In genomic region chr8:34398914-34399813, GRCm38 (mm10) we compare ENCODE assay signal across 9 mouse cellular contexts.
DNase-seq lines count a peak whose midpoint lies in the region; ATAC-seq lines count a peak whose summit lies in the region.
"Had no signal": no experiment of that assay in that cellular context is flagged by ENCODE, and none has a peak within 500 bp of the region (broad histone marks: within the 10 kb centered on the region; RNA-seq: fewer than 3 reads in every experiment).

No protein-coding gene starts in this region.

- no peaks in the 10 kb centered on the region for H3K27me3 ChIP-seq in midbrain, embryonic 10.5 days (ENCODE audit: low read depth, poor library complexity, severe bottlenecking)
- no peaks in the 10 kb centered on the region for H3K27me3 ChIP-seq in midbrain, embryonic 11.5 days (ENCODE audit: control insufficient read depth, insufficient read depth, low read length)
- no peaks in the 10 kb centered on the region for H3K27me3 ChIP-seq in forebrain, embryonic 15.5 days
- peaks cover 17% of the 10 kb centered on the region; the same call in 1 of the 2 replicates for H3K27me3 ChIP-seq in limb, embryonic 13.5 days

- no peak overlapping the region for H3K9ac ChIP-seq in midbrain, embryonic 11.5 days (ENCODE audit: low read length)
- no peak overlapping the region for H3K9ac ChIP-seq in forebrain, embryonic 15.5 days (replicated peaks)
- H3K9ac ChIP-seq in limb, embryonic 13.5 days, result no peak overlapping the region

- no peak for ATAC-seq in midbrain, embryonic 11.5 days (ENCODE audit: low FRiP score)
- ATAC-seq in forebrain, embryonic 15.5 days (replicated peaks), result peak; percentile 14; the same call in 1 of the 2 replicates
- ATAC-seq in limb, embryonic 13.5 days (ENCODE audit: low FRiP score, low read depth), result 0 out of 2 replicates have a peak, but pooled peaks have one; percentile 55

- H3K27ac ChIP-seq in midbrain, embryonic 10.5 days (replicated peaks), result 0 out of 2 replicates have a peak overlapping the region, but pooled peaks have one; percentile 9
- no peak overlapping the region for H3K27ac ChIP-seq in midbrain, embryonic 11.5 days (ENCODE audit: low read depth, low read length)
- H3K27ac ChIP-seq in forebrain, embryonic 15.5 days (replicated peaks), result peak overlapping the region; percentile 84
- H3K27ac ChIP-seq in limb, embryonic 13.5 days, result peak overlapping the region; percentile 2; the same call in 1 of the 2 replicates

- peak; percentile 14 for DNase-seq in midbrain, embryonic 10.5 days (ENCODE audit: low spot score)
- DNase-seq in midbrain, embryonic 11.5 days (ENCODE audit: low spot score, missing footprints), result no peak
- DNase-seq in urinary bladder, postnatal 10 days (ENCODE audit: low spot score), result no peak
- DNase-seq in layer of hippocampus, postnatal 36 days, result no peak
- DNase-seq in adrenal gland, postnatal 4 days (ENCODE audit: low spot score in 2 of 2), result no peak
- DNase-seq: gastrocnemius, postnatal 14 days; right cerebral cortex, postnatal 4 days had no signal

- H3K9me3 ChIP-seq in midbrain, embryonic 10.5 days (replicated peaks), result no peaks in the 10 kb centered on the region
- H3K9me3 ChIP-seq in midbrain, embryonic 11.5 days (ENCODE audit: control insufficient read depth, low read length), result no peaks in the 10 kb centered on the region
- no peaks in the 10 kb centered on the region for H3K9me3 ChIP-seq in forebrain, embryonic 15.5 days
- H3K9me3 ChIP-seq in limb, embryonic 13.5 days, result no peaks in the 10 kb centered on the region; the same call in 1 of the 2 replicates

- H3K4me1 ChIP-seq in midbrain, embryonic 10.5 days, result peaks cover 23% of the 10 kb centered on the region
- peaks cover 6% of the 10 kb centered on the region for H3K4me1 ChIP-seq in midbrain, embryonic 11.5 days (ENCODE audit: control insufficient read depth, insufficient read depth, low read length)
- H3K4me1 ChIP-seq in forebrain, embryonic 15.5 days, result peaks cover 28% of the 10 kb centered on the region
- peaks cover 27% of the 10 kb centered on the region for H3K4me1 ChIP-seq in limb, embryonic 13.5 days

- H3K4me2 ChIP-seq in midbrain, embryonic 11.5 days, result no peak overlapping the region
- no peak overlapping the region for H3K4me2 ChIP-seq in forebrain, embryonic 15.5 days (replicated peaks)
- peak overlapping the region; percentile 35 for H3K4me2 ChIP-seq in limb, embryonic 13.5 days (replicated peaks)

- no peaks in the 10 kb centered on the region for H3K36me3 ChIP-seq in midbrain, embryonic 10.5 days
- no peaks in the 10 kb centered on the region for H3K36me3 ChIP-seq in midbrain, embryonic 11.5 days (ENCODE audit: control insufficient read depth, insufficient read depth, low read length)
- no peaks in the 10 kb centered on the region for H3K36me3 ChIP-seq in forebrain, embryonic 15.5 days
- no peaks in the 10 kb centered on the region for H3K36me3 ChIP-seq in limb, embryonic 13.5 days

- 60% methylated on average over 14 of the region's 14 CpGs for WGBS in midbrain, embryonic 10.5 days
- 55% methylated on average over 14 of the region's 14 CpGs for WGBS in midbrain, embryonic 11.5 days
- 33% methylated on average over 14 of the region's 14 CpGs for WGBS in forebrain, embryonic 15.5 days
- WGBS in limb, embryonic 13.5 days, result 22% methylated on average over 14 of the region's 14 CpGs

- H3K4me3 ChIP-seq in midbrain, embryonic 10.5 days, result no peak overlapping the region
- no peak overlapping the region for H3K4me3 ChIP-seq in midbrain, embryonic 11.5 days (ENCODE audit: low read depth, low read length)
- H3K4me3 ChIP-seq in forebrain, embryonic 15.5 days, result no peak overlapping the region
- H3K4me3 ChIP-seq in limb, embryonic 13.5 days, result no peak overlapping the region
